Mouse (Mus musculus) forebrain, embryonic 14.5 days (tissue): Measurements from ENCODE around the gene Gm10096. TPM values are rescaled to one million over a fixed set of nuclear protein-coding genes. Genes with fewer than 3 reads are reported as not detected.
"Not testable (repeated sequence)": the region's sequence is repeated elsewhere in the genome, so short reads cannot be mapped to it uniquely, and the experiment has no call there.

Experiments used
- ATAC-seq: fragments of 200-750 bp; cut with Nextera tagmentation; 2 replicates; pipeline ENCODE4 v1.8.0; 2017; ENCODE audit warnings: mild to moderate bottlenecking, moderate library complexity
- DNase-seq: peaks from one replicate; pipeline ENCODE4 v3.0.0-alpha.2; 2015; ENCODE audit warnings: low spot score
- H3K27ac ChIP-seq: fragments of 300-500 bp; sonication (generic); 2 replicates; pipeline ENCODE4 v1.5.1; 2014; ENCODE audit warnings: low read depth, mild to moderate bottlenecking, control low read depth, low read length, moderate library complexity
- H3K27me3 ChIP-seq: fragments of 300-500 bp; sonication (generic); replicated peaks from 2 replicates; pipeline ENCODE4 v1.6.1; 2014; ENCODE audit warnings: low read length, control low read depth, mixed read lengths; ENCODE audit not compliant: control insufficient read depth, insufficient read depth
- H3K36me3 ChIP-seq: fragments of 300-500 bp; sonication (generic); 2 replicates; pipeline ENCODE4 v1.6.1; 2014; ENCODE audit warnings: low read length, control low read depth; ENCODE audit not compliant: control insufficient read depth, insufficient read depth
- H3K4me1 ChIP-seq: fragments of 300-500 bp; sonication (generic); 2 replicates; pipeline ENCODE4 v1.6.1; 2014; ENCODE audit warnings: antibody characterized with exemption, low read length, control low read depth; ENCODE audit not compliant: control insufficient read depth, insufficient read depth
- H3K4me2 ChIP-seq: fragments of 300-500 bp; sonication (generic); 2 replicates; pipeline ENCODE4 v1.6.1; 2014; ENCODE audit warnings: mild to moderate bottlenecking, control low read depth, low read length
- H3K4me3 ChIP-seq: fragments of 300-500 bp; sonication (generic); 2 replicates; pipeline ENCODE4 v1.5.1; 2014; ENCODE audit warnings: low read depth, low read length, control low read depth
- H3K9ac ChIP-seq: fragments of 300-500 bp; sonication (generic); 2 replicates; pipeline ENCODE4 v1.6.1; 2014; ENCODE audit warnings: mild to moderate bottlenecking, low read length, control low read depth, moderate library complexity
- H3K9me3 ChIP-seq: fragments of 300-500 bp; sonication (generic); replicated peaks from 2 replicates; pipeline ENCODE4 v1.6.1; 2016; ENCODE audit warnings: low read length, control low read depth, mixed read lengths; ENCODE audit not compliant: control insufficient read depth
- WGBS: fragments of 180-500 bp; shearing (Covaris S2); extraction: QIAGEN DNeasy Blood & Tissue Kit; methylation state at CpG from one replicate; pipeline ENCODE4 v1.1.7; 2014; 5-methylcytosine and 5-hydroxymethylcytosine counted together
- polyA plus RNA-seq: library from polyadenylated mRNA; unstranded; fragments of >200 nt; fragmentation: Nextera tagmentation; extraction: Ambion mirVana; gene quantifications from 2 replicates; pipeline ENCODE4 v1.2.1, GENCODE M21; 2014

Gm10096 gene
- not detected in 2 replicates for polyA plus RNA-seq

DNA sequence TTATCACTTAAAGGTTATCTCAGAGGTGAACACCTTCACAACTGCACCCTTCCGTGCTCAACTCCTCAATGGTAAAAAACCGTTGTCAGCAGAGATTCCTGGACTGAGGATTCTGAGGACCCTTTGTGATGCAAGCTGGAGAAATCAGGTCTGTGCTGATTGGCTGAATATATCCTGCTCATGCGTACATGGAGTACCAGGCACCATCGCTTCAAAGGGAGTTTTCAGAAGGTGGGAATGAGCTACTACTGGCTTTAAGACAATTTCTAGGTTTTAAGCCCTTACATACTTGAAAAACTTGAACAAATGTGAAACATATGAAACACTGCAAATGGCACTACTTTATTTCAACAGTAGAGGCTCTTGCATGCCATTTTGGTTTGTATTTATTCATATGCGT lies at the start of gene Gm10096:
TSS of gene Gm10096 (minus strand) at position 101 of the 400 bp plus-strand sequence.
- not testable (repeated sequence) for H3K9me3 ChIP-seq, H3K27ac ChIP-seq, H3K4me3 ChIP-seq, DNase-seq, H3K4me1 ChIP-seq, H3K9ac ChIP-seq, H3K27me3 ChIP-seq, ATAC-seq, H3K36me3 ChIP-seq, H3K4me2 ChIP-seq
- no CpG with 5 or more reads among the region's 5 CpGs for WGBS
